Mouse (Mus musculus) heart, adult 2 months (tissue): ENCODE results near the gene Tnfaip8l1.

Experiments
- CTCF ChIP-seq: fragments of 200-600 bp; IDR thresholded peaks from 2 replicates; pipeline ENCODE4 v1.8.1; 2022; ENCODE audit warnings: antibody characterized with exemption, mild to moderate bottlenecking, moderate library complexity
- EP300 ChIP-seq: fragments of 200-500 bp; IDR thresholded peaks from 2 replicates; pipeline ENCODE4 v1.6.1; 2011; ENCODE audit warnings: low read depth, low read length, control low read depth; ENCODE audit not compliant: insufficient read depth
- POLR2A ChIP-seq: fragments of 200-500 bp; IDR thresholded peaks from 2 replicates; pipeline ENCODE4 v1.6.1; 2011; ENCODE audit warnings: mild to moderate bottlenecking, low read depth, low read length, control low read depth; ENCODE audit not compliant: insufficient read depth

DNA sequence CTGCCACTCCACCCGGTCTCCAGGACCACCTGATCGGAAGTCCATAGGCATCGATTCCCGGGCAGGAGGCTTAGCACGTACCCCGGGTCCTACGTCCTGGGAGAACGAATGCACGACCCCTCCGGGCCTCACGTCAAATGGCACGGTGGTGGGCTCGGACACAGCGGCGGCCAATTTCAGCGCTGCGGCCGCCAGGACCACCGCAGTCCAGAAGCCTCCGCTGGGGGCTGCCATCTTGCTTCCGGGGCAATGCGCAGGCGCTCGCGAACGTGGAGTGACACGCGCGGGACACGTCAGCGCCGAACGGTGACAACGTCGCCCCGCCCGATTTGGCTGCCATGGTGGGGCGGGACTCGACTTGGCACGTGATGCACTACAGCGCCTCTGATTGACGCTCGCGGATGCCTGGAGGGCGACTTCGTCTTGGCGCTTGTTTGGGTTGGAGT lies 21.4 kb downstream of the Tnfaip8l1 start, which contains the start of gene Mydgf:
- TF ChIP-seq EP300, result peak; percentile 64; the same call in 1 of the 2 replicates
- TF ChIP-seq POLR2A, result peak; percentile 77; the same call in 1 of the 2 replicates
- TF ChIP-seq CTCF, result peak; percentile 37
